Mouse (Mus musculus): ENCODE results near the gene Mrpl1.

- TF ChIP-seq POLR2AphosphoS5 (IDR thresholded peaks at IDR 0.05; ENCODE audit: insufficient replicate concordance, low read depth, low read length) (no peak), CTCF (IDR thresholded peaks at IDR 0.05; ENCODE audit: low read depth, low read length) (no peak), GATA1 (IDR thresholded peaks at IDR 0.05; ENCODE audit: borderline replicate concordance, low read length) (no peak), TAL1 (conservative IDR thresholded peaks at IDR 0.05; ENCODE audit: low read depth, low read length) (no peak), GATA2 (IDR thresholded peaks at IDR 0.05; ENCODE audit: borderline replicate concordance, low read depth, low read length) (no peak)
Measured at GRCm38 (mm10) chr5:96267017-96267702, 57.9 kb downstream of the Mrpl1 start.
